Mouse (Mus musculus) gastrocnemius, postnatal 25 days (tissue): ENCODE data around the gene Clec4e. TPM values are rescaled to one million over a fixed set of nuclear protein-coding genes. Genes with fewer than 3 reads are reported as not detected.
"Not testable (repeated sequence)": the region's sequence is repeated elsewhere in the genome, so short reads cannot be mapped to it uniquely, and the experiment has no call there.

ENCODE experiments used
- DNase-seq: peaks from one replicate; pipeline ENCODE4 v3.0.0; 2022
- long read RNA-seq, 2 experiments: library from polyadenylated mRNA; stranded (forward); transcript quantifications; one replicate each; pipeline ENCODE4 v2.0.0; 2021
- total RNA-seq, 2 experiments: library from RNA; stranded (reverse); gene quantifications; 1 replicate in 1 of 2; 2 replicates in 1 of 2; pipeline ENCODE4 v1.2.3; 2021

Gene Clec4e
- total RNA-seq: not detected
- long read RNA-seq, experiment 1: 0 reads
- long read RNA-seq, experiment 2: 0 reads

GRCm38 (mm10) chr6:123289753-123290152 lies at the start of gene Clec4e:
Gene Clec4e, minus strand, starts transcription at chr6:123289870.
- no peak for DNase-seq

- no peak for DNase-seq
Measured at GRCm38 (mm10) chr6:123332503-123332902, 42.8 kb upstream of the Clec4e start.

DNA sequence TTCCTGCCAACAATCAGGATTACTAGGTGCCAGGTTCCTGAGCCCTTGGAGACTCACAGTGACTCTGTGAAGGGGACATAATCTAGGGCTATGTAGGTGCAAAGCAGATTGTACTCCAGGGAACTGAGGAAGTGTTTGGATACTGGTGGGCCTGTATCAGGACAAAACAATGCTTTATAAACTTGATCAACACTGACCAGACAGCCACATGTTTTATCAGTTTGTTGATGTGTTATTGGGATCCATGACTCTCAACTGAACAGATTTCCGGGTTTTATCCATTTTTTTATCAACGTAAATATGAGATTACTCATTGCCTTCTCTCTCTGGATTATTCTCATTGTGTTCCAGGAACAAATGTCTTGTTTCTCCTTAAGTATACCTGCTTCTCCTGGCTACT lies 18.4 kb upstream of the Clec4e start, which contains the start of gene Vmn2r19:
Gene Vmn2r19, plus strand, starts transcription at position 301 of the 400 bp plus-strand sequence.
- no peak for DNase-seq

- not testable (repeated sequence) for DNase-seq
Measured at GRCm38 (mm10) chr6:123306315-123306714, 16.6 kb upstream of the Clec4e start.

GRCm38 (mm10) chr6:123296687-123297086 lies 7.0 kb upstream of the Clec4e start:
- no peak for DNase-seq

GRCm38 (mm10) chr6:123293509-123293908 lies 3.8 kb upstream of the Clec4e start:
- DNase-seq: not testable (repeated sequence)

GRCm38 (mm10) chr6:123292751-123293400 lies 3.2 kb upstream of the Clec4e start:
- no peak for DNase-seq

- no peak for DNase-seq
Measured at GRCm38 (mm10) chr6:123288931-123289330, 739 bp downstream of the Clec4e start.

DNA sequence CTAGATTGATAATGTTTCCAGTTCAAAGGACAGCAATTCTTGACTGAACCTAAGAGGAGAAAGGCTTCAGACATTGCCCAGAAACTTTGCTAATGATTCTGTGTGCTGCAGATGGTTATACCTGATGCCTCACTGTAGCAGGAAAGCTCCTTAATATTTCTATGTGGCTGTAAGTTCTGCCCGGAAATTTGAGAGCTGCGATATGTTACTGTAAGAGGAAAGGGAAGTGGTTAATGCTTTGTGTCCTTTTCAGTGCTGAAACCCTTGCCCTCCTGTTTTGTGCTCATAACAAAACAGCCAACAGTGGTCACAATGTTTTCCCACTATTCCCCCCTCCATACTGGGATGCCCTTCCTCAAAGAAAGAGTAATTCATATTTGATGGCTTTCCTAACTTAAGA lies 3.4 kb downstream of the Clec4e start:
- DNase-seq: no peak

GRCm38 (mm10) chr6:123279443-123279842 lies 10.2 kb downstream of the Clec4e start:
- DNase-seq: no peak

GRCm38 (mm10) chr6:123266945-123267344 lies 22.7 kb downstream of the Clec4e start:
- no peak for DNase-seq

DNA sequence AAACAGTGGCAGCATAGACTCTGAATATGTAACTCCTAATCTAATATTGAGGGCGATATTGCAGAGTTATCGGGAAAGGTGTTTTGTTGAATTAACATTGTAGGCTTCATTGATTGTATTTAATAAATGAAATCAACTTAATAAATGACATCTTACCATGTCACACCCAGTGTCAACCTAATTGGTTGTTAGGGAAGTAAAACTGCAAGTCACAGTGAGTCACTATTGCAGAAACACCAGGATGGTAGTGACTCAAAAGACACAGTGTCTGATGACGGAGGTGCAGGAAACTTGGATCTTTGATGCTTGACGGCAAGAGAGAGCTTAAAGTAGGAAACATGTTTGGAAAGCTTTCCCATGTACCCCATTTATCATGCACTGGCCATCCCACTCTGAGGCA lies 23.9 kb downstream of the Clec4e start:
- no peak for DNase-seq

DNA sequence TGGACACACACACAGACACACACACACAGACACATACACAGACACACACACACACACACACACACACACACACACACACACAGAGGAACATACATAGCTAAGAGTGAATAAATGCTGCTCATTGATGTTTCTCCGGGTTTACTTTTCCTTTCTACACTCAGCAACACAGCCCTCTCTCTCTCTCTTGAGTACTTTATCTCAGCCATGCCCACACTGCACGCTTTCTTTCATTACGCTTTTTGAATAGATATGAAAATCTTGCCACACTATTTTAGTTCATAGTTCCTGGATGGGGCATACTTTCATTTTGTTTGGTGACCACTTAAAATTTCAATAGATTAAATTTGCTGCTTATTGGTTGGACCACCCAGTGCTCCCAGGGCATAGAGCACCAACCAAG lies 25.5 kb downstream of the Clec4e start:
- DNase-seq: no peak

- DNase-seq: no peak
Measured at GRCm38 (mm10) chr6:123261555-123262161, 28.0 kb downstream of the Clec4e start, which contains the start of gene Clec4d. Gene Clec4d, plus strand, starts transcription at chr6:123262111.

GRCm38 (mm10) chr6:123260868-123261267 lies 28.8 kb downstream of the Clec4e start:
- DNase-seq: no peak

GRCm38 (mm10) chr6:123259889-123260603 lies 29.6 kb downstream of the Clec4e start:
- no peak for DNase-seq

DNA sequence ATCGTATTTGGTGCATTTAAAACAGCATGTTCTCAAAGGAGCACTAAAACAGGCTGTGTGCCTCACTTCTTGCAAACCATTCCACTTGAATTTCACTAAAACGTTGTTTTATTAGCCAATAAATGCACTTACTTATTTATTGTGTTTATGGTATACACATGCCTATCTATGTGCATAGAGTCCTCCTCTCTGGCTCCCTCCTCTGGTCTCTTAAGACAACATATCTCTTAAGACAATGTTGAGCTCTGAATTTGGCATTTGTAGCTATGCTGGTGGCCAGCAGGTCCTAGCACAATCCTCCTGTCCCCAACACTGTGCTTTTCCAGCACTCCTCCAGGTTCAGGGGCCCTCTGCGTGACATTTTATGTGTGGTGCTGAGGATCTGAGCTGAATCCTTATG lies 30.7 kb downstream of the Clec4e start:
- no peak for DNase-seq

GRCm38 (mm10) chr6:123252735-123253134 lies 36.9 kb downstream of the Clec4e start:
- DNase-seq: no peak

GRCm38 (mm10) chr6:123248862-123249261 lies 40.8 kb downstream of the Clec4e start:
- not testable (repeated sequence) for DNase-seq

DNA sequence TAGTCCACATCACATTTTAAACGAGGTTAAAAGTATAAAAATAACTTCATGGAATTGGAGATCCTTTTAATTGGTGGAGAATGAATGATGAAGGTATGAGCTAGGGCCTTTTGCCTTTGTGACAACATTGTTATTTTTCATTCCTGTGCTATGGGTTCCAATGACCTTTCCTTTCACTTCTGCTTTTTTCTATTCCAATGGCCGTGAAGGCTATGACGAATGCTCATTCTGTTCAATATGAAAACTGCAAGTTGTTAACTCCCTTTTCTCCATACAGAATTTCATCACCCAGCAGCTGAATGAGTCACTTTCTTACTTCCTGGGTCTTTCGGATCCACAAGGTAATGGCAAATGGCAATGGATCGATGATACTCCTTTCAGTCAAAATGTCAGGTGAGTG lies 45.5 kb downstream of the Clec4e start:
- DNase-seq: no peak

DNA sequence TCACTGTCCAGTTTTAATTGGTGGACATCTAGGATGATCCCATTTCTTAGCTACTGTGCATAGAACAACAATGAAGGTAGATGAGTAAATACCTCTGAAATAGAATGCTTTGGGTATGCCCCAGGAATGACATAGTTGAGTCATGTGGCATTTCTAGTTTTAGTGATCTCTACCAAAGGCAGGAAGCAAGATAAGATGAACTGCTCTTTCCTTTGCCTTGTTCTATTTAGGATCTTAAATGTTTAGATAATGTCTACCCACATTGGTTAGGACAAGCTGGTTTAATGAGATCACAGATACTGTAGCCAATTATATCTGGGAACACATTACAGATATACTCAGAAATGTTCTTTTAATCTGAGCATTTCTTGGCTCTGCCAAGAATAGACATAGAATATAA lies 52.1 kb downstream of the Clec4e start:
- no peak for DNase-seq
